Mouse (Mus musculus): ENCODE results near the gene Dio1. TPM values are rescaled to one million over a fixed set of nuclear protein-coding genes. Genes with fewer than 3 reads are reported as not detected.

The Dio1 gene
- polyA plus RNA-seq, 1 experiment from 2014 or later = not detected

DNA sequence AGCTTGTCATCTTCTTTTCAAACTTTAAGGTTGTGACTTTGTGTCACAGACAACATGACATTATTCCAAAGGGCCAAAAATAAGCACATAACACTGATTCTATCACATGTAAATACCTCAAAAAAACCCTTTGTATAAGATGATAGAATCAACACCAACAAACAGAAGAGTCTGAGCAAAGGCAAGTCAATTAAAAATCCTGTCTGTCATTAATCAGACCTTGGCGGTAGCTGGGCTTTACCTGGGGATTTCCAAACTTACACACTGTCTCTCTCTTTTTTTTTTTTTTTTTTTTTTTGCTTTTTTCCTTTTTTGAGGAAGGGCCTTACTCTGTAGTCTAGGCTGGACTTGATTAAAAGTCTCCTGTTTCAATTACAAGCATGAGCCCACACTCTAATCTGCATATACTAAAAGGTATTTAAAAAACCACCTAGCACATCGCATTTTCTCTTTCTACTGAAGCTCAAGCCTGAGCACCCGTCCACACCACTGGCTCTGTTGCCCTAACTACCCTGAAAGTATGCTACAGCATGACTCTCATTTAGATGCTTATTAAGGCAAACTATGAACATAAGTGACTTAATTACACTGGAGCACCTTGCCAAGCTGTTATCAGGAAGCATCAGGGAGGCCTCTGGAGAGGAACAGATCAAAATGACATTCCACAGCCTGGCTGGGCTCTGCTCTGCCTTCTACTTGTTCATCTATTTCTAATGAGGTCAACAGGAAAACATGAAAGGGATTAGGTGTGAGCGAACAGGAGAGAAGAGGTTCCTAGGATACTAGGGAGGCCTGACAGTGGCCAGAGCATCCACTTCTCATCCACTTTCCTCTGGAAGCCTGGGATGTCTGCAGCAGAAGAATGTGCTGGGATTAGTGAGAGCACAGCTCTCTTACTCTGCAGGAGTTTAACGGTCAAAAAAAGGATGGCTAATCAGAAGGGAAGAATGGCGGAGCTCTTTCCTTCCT lies 63.3 kb downstream of the Dio1 start:
- ATAC-seq (ENCODE audit: insufficient number of reproducible peaks, insufficient read depth, low FRiP score, low TSS enrichment) = no peak
- no peak overlapping the region for H3K4me3 ChIP-seq
- no peaks in the 10 kb centered on the region for H3K27me3 ChIP-seq
- H3K9ac ChIP-seq = no peak overlapping the region
- peaks cover 53% of the 10 kb centered on the region for H3K36me3 ChIP-seq
- H3K4me1 ChIP-seq = peaks cover 6% of the 10 kb centered on the region; the same call in 1 of the 2 replicates
- H3K4me2 ChIP-seq (replicated peaks) = no peak overlapping the region
- no peaks in the 10 kb centered on the region for H3K9me3 ChIP-seq
- no peak overlapping the region for H3K27ac ChIP-seq
- WGBS = 76% methylated on average over 6 of the region's 6 CpGs

Other genes starting within 250 kb of the Dio1 start
- 96.9 and 100 TPM in 2 replicates for gene Mrpl37, start 240.3 kb downstream of the Dio1 start, polyA plus RNA-seq (2016; fragmentation: Nextera tagmentation; extraction: Ambion mirVana)
- 4.6 and 5.9 TPM in 2 replicates for gene Cyb5rl, start 240.2 kb downstream of the Dio1 start, polyA plus RNA-seq (2016; fragmentation: Nextera tagmentation; extraction: Ambion mirVana)
- gene Cdcp2, start 210.3 kb downstream of the Dio1 start, polyA plus RNA-seq (2016; fragmentation: Nextera tagmentation; extraction: Ambion mirVana) = 0.08 TPM in 2 replicates
- 374 and 383 TPM in 2 replicates for gene Tmem59, start 128.8 kb downstream of the Dio1 start, polyA plus RNA-seq (2016; fragmentation: Nextera tagmentation; extraction: Ambion mirVana)
- gene Tceanc2, start 128.1 kb downstream of the Dio1 start, polyA plus RNA-seq (2016; fragmentation: Nextera tagmentation; extraction: Ambion mirVana) = 23.1 and 24.7 TPM in 2 replicates
- gene Ldlrad1, start 98.0 kb downstream of the Dio1 start, polyA plus RNA-seq (2016; fragmentation: Nextera tagmentation; extraction: Ambion mirVana) = not detected in 2 replicates
- 92.2 and 97.5 TPM in 2 replicates for gene Lrrc42, start 53.6 kb downstream of the Dio1 start, polyA plus RNA-seq (2016; fragmentation: Nextera tagmentation; extraction: Ambion mirVana)
- 38.1 and 38.4 TPM in 2 replicates for gene Hspb11, start 53.6 kb downstream of the Dio1 start, polyA plus RNA-seq (2016; fragmentation: Nextera tagmentation; extraction: Ambion mirVana)
- 47.1 and 50.5 TPM in 2 replicates for gene Yipf1, start 7.2 kb upstream of the Dio1 start, polyA plus RNA-seq (2016; fragmentation: Nextera tagmentation; extraction: Ambion mirVana)
- 35.8 and 38.8 TPM in 2 replicates for gene Ndc1, start 60.6 kb upstream of the Dio1 start, polyA plus RNA-seq (2016; fragmentation: Nextera tagmentation; extraction: Ambion mirVana)
- 23.3 and 26.0 TPM in 2 replicates for gene Glis1, start 127.4 kb upstream of the Dio1 start, polyA plus RNA-seq (2016; fragmentation: Nextera tagmentation; extraction: Ambion mirVana)